In the genomic region with DNA sequence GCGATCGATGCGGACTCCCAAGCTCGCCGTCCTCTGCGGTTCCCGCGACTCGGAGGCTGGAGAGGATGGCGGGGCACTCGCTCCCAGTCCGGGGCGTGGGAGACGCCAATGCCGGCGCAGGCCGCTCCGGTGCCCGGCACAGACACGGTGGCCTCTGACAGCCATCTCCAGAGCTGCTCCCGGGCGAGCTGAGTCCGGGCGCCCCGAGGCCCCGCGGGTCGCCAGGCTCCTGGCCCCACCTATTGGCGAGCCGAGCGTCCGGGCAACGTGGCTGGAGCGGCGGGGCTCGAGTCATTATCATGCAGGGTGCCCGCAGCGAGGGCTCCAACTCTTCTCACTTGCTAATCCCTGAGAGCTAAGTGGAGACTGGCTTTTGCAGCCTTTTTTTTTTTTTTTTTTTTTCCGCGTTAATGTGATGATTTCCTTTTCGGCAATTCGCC, we compare ENCODE assay signal across 8 mouse cellular contexts. TPM values are rescaled to one million over a fixed set of nuclear protein-coding genes. Genes with fewer than 3 reads are reported as not detected.
DNase-seq lines count a peak whose midpoint lies in the region; ATAC-seq lines count a peak whose summit lies in the region.

No protein-coding gene starts in this region.

- H3K27me3 ChIP-seq in heart, embryonic 15.5 days = peaks cover 17% of the 10 kb centered on the region
- peaks cover 3% of the 10 kb centered on the region; the same call in 1 of the 2 replicates for H3K27me3 ChIP-seq in midbrain, embryonic 11.5 days (ENCODE audit: control insufficient read depth, insufficient read depth, low read length)
- H3K27me3 ChIP-seq in stomach, embryonic 15.5 days (replicated peaks) = 0 out of 2 replicates have a peak, but pooled peaks cover 8% of the 10 kb centered on the region

- peak overlapping the region; percentile 84 for H3K4me3 ChIP-seq in heart, embryonic 15.5 days
- H3K4me3 ChIP-seq in midbrain, embryonic 11.5 days (ENCODE audit: low read depth, low read length) = peak overlapping the region; percentile 75
- H3K4me3 ChIP-seq in stomach, embryonic 15.5 days (replicated peaks) = peak overlapping the region; percentile 59

- peak; percentile 21 for DNase-seq in urinary bladder, adult 2 months (ENCODE audit: low spot score)
- no peak for DNase-seq in urinary bladder, postnatal 10 days (ENCODE audit: low spot score)
- DNase-seq in embryo, embryonic 11.5 days (ENCODE audit: low read depth, low spot score) = peak; percentile 17
- peak; percentile 44 for DNase-seq in left cerebral cortex, adult 11 months (ENCODE audit: low spot score)
- DNase-seq in midbrain, embryonic 11.5 days (ENCODE audit: low spot score, missing footprints) = peak; percentile 96

- ATAC-seq in heart, embryonic 15.5 days (replicated peaks; ENCODE audit: insufficient number of reproducible peaks, insufficient read depth, low FRiP score, low read depth) = peak; percentile 69
- peak; percentile 80 for ATAC-seq in midbrain, embryonic 11.5 days (ENCODE audit: low FRiP score)
- ATAC-seq in stomach, embryonic 15.5 days (ENCODE audit: insufficient read depth, low FRiP score, low read depth) = peak; percentile 47; the same call in 1 of the 2 replicates
- no peak for ATAC-seq in CD4-positive, CD25-positive, alpha-beta regulatory T cell, adult 4 months

- H3K9me3 ChIP-seq in heart, embryonic 15.5 days (replicated peaks) = no peaks in the 10 kb centered on the region
- no peaks in the 10 kb centered on the region for H3K9me3 ChIP-seq in midbrain, embryonic 11.5 days (ENCODE audit: control insufficient read depth, low read length)
- H3K9me3 ChIP-seq in stomach, embryonic 15.5 days = no peaks in the 10 kb centered on the region

- H3K9ac ChIP-seq in heart, embryonic 15.5 days = peak overlapping the region; percentile 63
- peak overlapping the region; percentile 79 for H3K9ac ChIP-seq in midbrain, embryonic 11.5 days (ENCODE audit: low read length)
- H3K9ac ChIP-seq in stomach, embryonic 15.5 days = no peak overlapping the region; the same call in 1 of the 2 replicates

- H3K4me1 ChIP-seq in heart, embryonic 15.5 days (replicated peaks) = peaks cover 11% of the 10 kb centered on the region
- H3K4me1 ChIP-seq in midbrain, embryonic 11.5 days (ENCODE audit: control insufficient read depth, insufficient read depth, low read length) = no peaks in the 10 kb centered on the region; the same call in 1 of the 2 replicates
- peaks cover 13% of the 10 kb centered on the region; the same call in 1 of the 2 replicates for H3K4me1 ChIP-seq in stomach, embryonic 15.5 days

- under 1% methylated on average over 40 of the region's 42 CpGs for whole genome bisulfite sequencing in heart, embryonic 15.5 days
- under 1% methylated on average over 42 of the region's 42 CpGs for WGBS in midbrain, embryonic 11.5 days
- WGBS in stomach, embryonic 15.5 days = under 1% methylated on average over 42 of the region's 42 CpGs

- peak overlapping the region; percentile 98 for H3K4me2 ChIP-seq in heart, embryonic 15.5 days
- H3K4me2 ChIP-seq in midbrain, embryonic 11.5 days = peak overlapping the region; percentile 87
- peak overlapping the region; percentile 99 for H3K4me2 ChIP-seq in stomach, embryonic 15.5 days

- H3K27ac ChIP-seq in heart, embryonic 15.5 days = peak overlapping the region; percentile 44; the same call in 1 of the 2 replicates
- H3K27ac ChIP-seq in midbrain, embryonic 11.5 days (ENCODE audit: low read depth, low read length) = peak overlapping the region; percentile 51
- no peak overlapping the region for H3K27ac ChIP-seq in stomach, embryonic 15.5 days

- H3K36me3 ChIP-seq in heart, embryonic 15.5 days = no peaks in the 10 kb centered on the region
- no peaks in the 10 kb centered on the region for H3K36me3 ChIP-seq in midbrain, embryonic 11.5 days (ENCODE audit: control insufficient read depth, insufficient read depth, low read length)
- no peaks in the 10 kb centered on the region for H3K36me3 ChIP-seq in stomach, embryonic 15.5 days

RNA-seq across cellular contexts. Expression of gene Grid2, which starts 1.8 kb away (rescaled TPM):
- 0.14 and 0.31 TPM in 2 replicates for polyA plus RNA-seq in urinary bladder, adult 2 months (2012; rRNA removed)
- 0.52 and 0.63 TPM in 2 replicates for polyA plus RNA-seq in heart, embryonic 15.5 days (2015; fragmentation: Nextera tagmentation; extraction: Ambion mirVana)
- 1.9 TPM in 2 replicates for polyA plus RNA-seq in midbrain, embryonic 11.5 days (2014; fragmentation: Nextera tagmentation; extraction: Ambion mirVana)
- polyA plus RNA-seq in stomach, embryonic 15.5 days (2015; fragmentation: Nextera tagmentation; extraction: Ambion mirVana) = 0.89 and 1.3 TPM in 2 replicates
- not detected for polyA plus RNA-seq in CD4-positive, CD25-positive, alpha-beta regulatory T cell, adult 4 months (2017; shearing (Covaris generic))
